Mouse (Mus musculus) E14TG2a.4 (cell line): ENCODE data around the gene Eef2k.

Experiments
- CTCF ChIP-seq: conservative IDR thresholded peaks from 2 replicates; pipeline ENCODE4 v1.5.1; 2014; ENCODE audit warnings: low read length
- NANOG ChIP-seq: IDR thresholded peaks from 2 replicates; pipeline ENCODE4 v1.6.1; 2014; ENCODE audit warnings: borderline replicate concordance, low read length, mixed read lengths

DNA sequence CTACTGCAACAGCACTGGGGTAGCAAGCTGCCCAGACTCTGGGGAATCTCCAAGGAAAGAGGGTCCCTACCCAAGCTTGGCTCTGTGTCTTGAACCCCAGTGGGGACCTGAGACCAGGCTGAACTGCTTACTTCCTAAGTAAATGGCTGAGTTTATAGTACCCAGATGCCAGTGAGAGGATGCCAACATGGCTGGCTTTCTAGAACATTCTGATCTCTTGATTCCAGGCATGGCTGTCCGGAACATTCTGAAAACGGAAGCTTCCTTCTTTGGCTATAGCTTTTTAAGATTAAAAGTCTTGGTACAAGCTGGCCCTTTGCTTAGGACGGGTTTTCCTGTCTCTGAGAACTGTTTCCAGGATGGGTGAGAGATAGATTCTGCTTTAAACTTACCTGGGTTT is 31.4 kb downstream of the Eef2k start:
- no peak for TF ChIP-seq CTCF
- no peak for TF ChIP-seq NANOG
